Mouse (Mus musculus) liver, adult 2 months (tissue): ENCODE measurements around the gene Ppfia1.

ENCODE experiments used
- CTCF ChIP-seq: fragments of 200-500 bp; IDR thresholded peaks from 2 replicates; pipeline ENCODE4 v1.5.1; 2011; ENCODE audit warnings: low read depth, low read length, control low read depth
- POLR2A ChIP-seq: fragments of 200-500 bp; IDR thresholded peaks from 2 replicates; pipeline ENCODE4 v1.6.1; 2011; ENCODE audit warnings: low read length, control low read depth; ENCODE audit not compliant: insufficient read depth; ENCODE audit errors: extremely low read depth

- no peak for TF ChIP-seq POLR2A
- TF ChIP-seq CTCF, result no peak
These were observed 82.4 kb downstream of the Ppfia1 start for GRCm38 (mm10) chr7:144471103-144471502.
